Mouse (Mus musculus) ES-E14 (cell line): ENCODE data around the gene Gsdma3.

Experiments used
- CHD2 ChIP-seq: IDR thresholded peaks from 2 replicates; pipeline ENCODE4 v1.6.1; 2014; ENCODE audit warnings: mild to moderate bottlenecking, low read depth, low read length, inconsistent platforms
- HCFC1 ChIP-seq: IDR thresholded peaks from 2 replicates; pipeline ENCODE4 v1.6.1; 2012; ENCODE audit warnings: low read length, inconsistent platforms, borderline replicate concordance; ENCODE audit not compliant: insufficient read depth
- MAFK ChIP-seq: IDR thresholded peaks from 2 replicates; pipeline ENCODE4 v1.6.1; 2014; ENCODE audit warnings: mild to moderate bottlenecking, low read depth, low read length, inconsistent platforms; ENCODE audit not compliant: insufficient read depth
- ZNF384 ChIP-seq: IDR thresholded peaks from 2 replicates; pipeline ENCODE4 v1.6.1; 2012; ENCODE audit warnings: low read depth, low read length, inconsistent platforms

DNA sequence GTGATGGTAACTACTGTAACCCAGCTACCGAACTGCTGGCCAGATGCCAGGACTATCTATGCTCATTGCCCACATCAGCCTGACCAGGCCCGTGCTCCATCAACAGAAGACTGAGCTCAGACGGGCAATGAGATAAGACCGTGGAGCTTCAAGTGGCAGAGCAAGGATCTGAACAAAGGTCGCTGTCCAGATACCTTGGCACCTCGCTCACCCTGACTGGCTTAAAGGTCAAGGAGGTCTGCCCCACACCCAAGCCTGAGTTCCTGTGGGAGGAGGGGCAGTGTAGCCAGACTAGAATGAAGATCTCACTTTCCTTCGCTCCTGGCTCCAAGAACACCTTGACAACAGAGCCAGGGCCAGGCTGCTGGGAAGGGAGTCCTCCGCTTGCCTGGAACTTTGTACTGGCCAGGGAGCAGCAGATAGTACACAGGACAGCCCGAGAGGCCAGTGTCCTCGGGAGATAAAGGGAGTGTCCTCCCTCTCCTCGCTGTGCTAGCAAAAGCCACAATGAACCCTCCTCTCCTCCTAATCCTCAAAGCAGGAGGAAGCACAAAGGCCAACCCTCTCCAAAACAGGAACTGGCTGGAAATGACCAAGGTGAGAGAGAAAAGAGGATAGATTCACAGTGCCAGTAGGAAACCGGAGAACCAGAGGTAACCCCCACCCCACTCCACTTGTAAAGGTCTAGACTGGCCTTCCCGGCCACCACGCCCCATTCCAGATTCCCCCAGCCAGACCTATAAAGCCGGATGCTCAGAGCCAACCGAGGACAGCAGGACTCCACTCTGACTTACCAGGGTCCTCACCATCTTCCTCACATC is 45.6 kb upstream of the Gsdma3 start:
- TF ChIP-seq MAFK (no peak), HCFC1 (no peak), CHD2 (no peak), ZNF384 (no peak)
